Mouse (Mus musculus) stomach, embryonic 16.5 days (tissue): ENCODE data around the gene Oxct2a. TPM values are rescaled to one million over a fixed set of nuclear protein-coding genes. Genes with fewer than 3 reads are reported as not detected.
"Not testable (repeated sequence)": the region's sequence is repeated elsewhere in the genome, so short reads cannot be mapped to it uniquely, and the experiment has no call there.

ENCODE experiments used
- ATAC-seq: fragments of 200-750 bp; cut with Nextera tagmentation; 2 replicates; pipeline ENCODE4 v1.8.0; 2017; ENCODE audit warnings: moderate number of reproducible peaks, moderate TSS enrichment; ENCODE audit not compliant: insufficient read depth, low FRiP score
- H3K27ac ChIP-seq: fragments of 300-500 bp; sonication (generic); 2 replicates; pipeline ENCODE4 v1.5.1; 2014; ENCODE audit warnings: low read length
- H3K27me3 ChIP-seq: fragments of 300-500 bp; sonication (generic); 2 replicates; pipeline ENCODE4 v1.6.1; 2014; ENCODE audit warnings: low read length, control low read depth, mixed read lengths; ENCODE audit not compliant: control insufficient read depth, insufficient read depth
- H3K36me3 ChIP-seq: fragments of 300-500 bp; sonication (generic); 2 replicates; pipeline ENCODE4 v1.6.1; 2014; ENCODE audit warnings: low read length; ENCODE audit not compliant: control insufficient read depth, insufficient read depth
- H3K4me1 ChIP-seq: fragments of 300-500 bp; sonication (generic); 2 replicates; pipeline ENCODE4 v1.6.1; 2014; ENCODE audit warnings: low read length, control low read depth, mixed read lengths; ENCODE audit not compliant: control insufficient read depth, insufficient read depth
- H3K4me2 ChIP-seq: fragments of 300-500 bp; sonication (generic); 2 replicates; pipeline ENCODE4 v1.6.1; 2014; ENCODE audit warnings: low read depth, low read length, mixed read lengths
- H3K4me3 ChIP-seq: fragments of 300-500 bp; sonication (generic); replicated peaks from 2 replicates; pipeline ENCODE4 v1.5.1; 2014; ENCODE audit warnings: mild to moderate bottlenecking, low read length
- H3K9ac ChIP-seq: fragments of 300-500 bp; sonication (generic); 2 replicates; pipeline ENCODE4 v1.6.1; 2014; ENCODE audit warnings: low read length
- H3K9me3 ChIP-seq: fragments of 300-500 bp; sonication (generic); replicated peaks from 2 replicates; pipeline ENCODE4 v1.6.1; 2016; ENCODE audit warnings: low read length, control low read depth; ENCODE audit not compliant: control insufficient read depth
- WGBS: fragments of 180-500 bp; shearing (Covaris S2); extraction: QIAGEN DNeasy Blood & Tissue Kit; methylation state at CpG from one replicate; pipeline ENCODE4 v1.1.7; 2014; 5-methylcytosine and 5-hydroxymethylcytosine counted together
- polyA plus RNA-seq: library from polyadenylated mRNA; unstranded; fragments of >200 nt; fragmentation: Nextera tagmentation; extraction: Ambion mirVana; gene quantifications from 2 replicates; pipeline ENCODE4 v1.2.1, GENCODE M21; 2015

The Oxct2a gene
- polyA plus RNA-seq, 1 experiment from 2014 or later: not detected

- no peak for ATAC-seq
- no peak overlapping the region for H3K4me2 ChIP-seq
- no peaks in the 10 kb centered on the region for H3K27me3 ChIP-seq
- no peak overlapping the region for H3K4me3 ChIP-seq
- H3K36me3 ChIP-seq: peaks cover 66% of the 10 kb centered on the region
- H3K9me3 ChIP-seq: no peaks in the 10 kb centered on the region
- 91% methylated on average over 3 of the region's 3 CpGs for WGBS
- H3K9ac ChIP-seq: no peak overlapping the region
- no peaks in the 10 kb centered on the region for H3K4me1 ChIP-seq
- H3K27ac ChIP-seq: no peak overlapping the region
Observed at GRCm38 (mm10) chr4:123292390-123292789, 31.0 kb downstream of the Oxct2a start.

GRCm38 (mm10) chr4:123289038-123289437 lies 34.4 kb downstream of the Oxct2a start:
- no peak overlapping the region for H3K4me2 ChIP-seq
- no peaks in the 10 kb centered on the region for H3K9me3 ChIP-seq
- H3K27ac ChIP-seq: no peak overlapping the region
- H3K27me3 ChIP-seq: no peaks in the 10 kb centered on the region
- H3K9ac ChIP-seq: no peak overlapping the region
- no peak overlapping the region for H3K4me3 ChIP-seq
- WGBS: 89% methylated on average over 12 of the region's 12 CpGs
- ATAC-seq: no peak
- H3K4me1 ChIP-seq: peaks cover 22% of the 10 kb centered on the region
- peaks cover 50% of the 10 kb centered on the region for H3K36me3 ChIP-seq

- whole genome bisulfite sequencing: 80% methylated on average over 2 of the region's 2 CpGs
- no peak overlapping the region for H3K9ac ChIP-seq
- H3K4me3 ChIP-seq: no peak overlapping the region
- H3K36me3 ChIP-seq: peaks cover 33% of the 10 kb centered on the region
- H3K9me3 ChIP-seq: no peaks in the 10 kb centered on the region
- ATAC-seq: no peak
- H3K4me2 ChIP-seq: no peak overlapping the region
- H3K27me3 ChIP-seq: no peaks in the 10 kb centered on the region
- peaks cover 25% of the 10 kb centered on the region for H3K4me1 ChIP-seq
- H3K27ac ChIP-seq: no peak overlapping the region
Observed at GRCm38 (mm10) chr4:123286790-123287189, 36.6 kb downstream of the Oxct2a start.

- Histone ChIP-seq H3K4me3 (peak overlapping the region; percentile 67), H3K9ac (peak overlapping the region; percentile 72), H3K9me3 (no peaks in the 10 kb centered on the region), H3K4me2 (peak overlapping the region; percentile 87), H3K27ac (no peak overlapping the region), H3K4me1 (peaks cover 25% of the 10 kb centered on the region), H3K36me3 (peaks cover 20% of the 10 kb centered on the region), H3K27me3 (no peaks in the 10 kb centered on the region)
- no peak for ATAC-seq
- 69% methylated on average over 6 of the region's 6 CpGs for WGBS
Observed at GRCm38 (mm10) chr4:123284731-123285624, 38.5 kb downstream of the Oxct2a start.

GRCm38 (mm10) chr4:123283675-123284064 lies 39.8 kb downstream of the Oxct2a start:
- 0 out of 2 replicates have a peak, but pooled peaks have one; percentile 12 for ATAC-seq
- peaks cover 25% of the 10 kb centered on the region for H3K4me1 ChIP-seq
- not testable (repeated sequence) for H3K27ac ChIP-seq, H3K27me3 ChIP-seq, H3K9me3 ChIP-seq
- peak overlapping the region; percentile 67 for H3K4me3 ChIP-seq
- H3K9ac ChIP-seq: peak overlapping the region; percentile 72
- peak overlapping the region; percentile 87 for H3K4me2 ChIP-seq
- peaks cover 14% of the 10 kb centered on the region for H3K36me3 ChIP-seq
- WGBS: under 1% methylated on average over 12 of the region's 15 CpGs

GRCm38 (mm10) chr4:123282915-123283674 lies 40.3 kb downstream of the Oxct2a start:
- peak; percentile 35; the same call in 1 of the 2 replicates for ATAC-seq
- Histone ChIP-seq H3K4me1 (peaks cover 25% of the 10 kb centered on the region), H3K4me3 (peak overlapping the region; percentile 67), H3K36me3 (peaks cover 11% of the 10 kb centered on the region; the same call in 1 of the 2 replicates), H3K4me2 (peak overlapping the region; percentile 87), H3K9ac (peak overlapping the region; percentile 70)
- not testable (repeated sequence) for H3K27me3 ChIP-seq, H3K27ac ChIP-seq, H3K9me3 ChIP-seq
- under 1% methylated on average over 47 of the region's 55 CpGs for WGBS

- peak; percentile 96 for ATAC-seq
- Histone ChIP-seq H3K36me3 (peaks cover 8% of the 10 kb centered on the region; the same call in 1 of the 2 replicates), H3K27ac (0 out of 2 replicates have a peak overlapping the region, but pooled peaks have one; percentile 1), H3K4me3 (peak overlapping the region; percentile 67), H3K9me3 (no peaks in the 10 kb centered on the region), H3K4me1 (peaks cover 25% of the 10 kb centered on the region), H3K9ac (peak overlapping the region; percentile 70), H3K27me3 (no peaks in the 10 kb centered on the region), H3K4me2 (peak overlapping the region; percentile 87)
- WGBS: under 1% methylated on average over 25 of the region's 25 CpGs
Observed at GRCm38 (mm10) chr4:123282500-123282899, 40.9 kb downstream of the Oxct2a start.

- no peak for ATAC-seq
- H3K36me3 ChIP-seq: no peaks in the 10 kb centered on the region
- no peaks in the 10 kb centered on the region for H3K27me3 ChIP-seq
- peaks cover 13% of the 10 kb centered on the region for H3K4me1 ChIP-seq
- no peak overlapping the region for H3K4me2 ChIP-seq
- H3K27ac ChIP-seq: no peak overlapping the region
- 64% methylated on average over 3 of the region's 3 CpGs for WGBS
- no peak overlapping the region for H3K4me3 ChIP-seq
- H3K9ac ChIP-seq: no peak overlapping the region
- H3K9me3 ChIP-seq: no peaks in the 10 kb centered on the region
Observed at GRCm38 (mm10) chr4:123280117-123280516, 43.3 kb downstream of the Oxct2a start.
